Mouse (Mus musculus) forebrain, embryonic 14.5 days (tissue): ENCODE data around the gene Acp1. TPM values are rescaled to one million over a fixed set of nuclear protein-coding genes. Genes with fewer than 3 reads are reported as not detected.

Experiments
- ATAC-seq: fragments of 200-750 bp; cut with Nextera tagmentation; 2 replicates; pipeline ENCODE4 v1.8.0; 2017; ENCODE audit warnings: mild to moderate bottlenecking, moderate library complexity
- DNase-seq: peaks from one replicate; pipeline ENCODE4 v3.0.0-alpha.2; 2015; ENCODE audit warnings: low spot score
- H3K27ac ChIP-seq: fragments of 300-500 bp; sonication (generic); 2 replicates; pipeline ENCODE4 v1.5.1; 2014; ENCODE audit warnings: low read depth, mild to moderate bottlenecking, control low read depth, low read length, moderate library complexity
- H3K27me3 ChIP-seq: fragments of 300-500 bp; sonication (generic); replicated peaks from 2 replicates; pipeline ENCODE4 v1.6.1; 2014; ENCODE audit warnings: low read length, control low read depth, mixed read lengths; ENCODE audit not compliant: control insufficient read depth, insufficient read depth
- H3K36me3 ChIP-seq: fragments of 300-500 bp; sonication (generic); 2 replicates; pipeline ENCODE4 v1.6.1; 2014; ENCODE audit warnings: low read length, control low read depth; ENCODE audit not compliant: control insufficient read depth, insufficient read depth
- H3K4me1 ChIP-seq: fragments of 300-500 bp; sonication (generic); 2 replicates; pipeline ENCODE4 v1.6.1; 2014; ENCODE audit warnings: antibody characterized with exemption, low read length, control low read depth; ENCODE audit not compliant: control insufficient read depth, insufficient read depth
- H3K4me2 ChIP-seq: fragments of 300-500 bp; sonication (generic); 2 replicates; pipeline ENCODE4 v1.6.1; 2014; ENCODE audit warnings: mild to moderate bottlenecking, control low read depth, low read length
- H3K4me3 ChIP-seq: fragments of 300-500 bp; sonication (generic); 2 replicates; pipeline ENCODE4 v1.5.1; 2014; ENCODE audit warnings: low read depth, low read length, control low read depth
- H3K9ac ChIP-seq: fragments of 300-500 bp; sonication (generic); 2 replicates; pipeline ENCODE4 v1.6.1; 2014; ENCODE audit warnings: mild to moderate bottlenecking, low read length, control low read depth, moderate library complexity
- H3K9me3 ChIP-seq: fragments of 300-500 bp; sonication (generic); replicated peaks from 2 replicates; pipeline ENCODE4 v1.6.1; 2016; ENCODE audit warnings: low read length, control low read depth, mixed read lengths; ENCODE audit not compliant: control insufficient read depth
- WGBS: fragments of 180-500 bp; shearing (Covaris S2); extraction: QIAGEN DNeasy Blood & Tissue Kit; methylation state at CpG from one replicate; pipeline ENCODE4 v1.1.7; 2014; 5-methylcytosine and 5-hydroxymethylcytosine counted together
- polyA plus RNA-seq: library from polyadenylated mRNA; unstranded; fragments of >200 nt; fragmentation: Nextera tagmentation; extraction: Ambion mirVana; gene quantifications from 2 replicates; pipeline ENCODE4 v1.2.1, GENCODE M21; 2014

The Acp1 gene
- polyA plus RNA-seq, 1 experiment from 2014 or later: 178 TPM

DNA sequence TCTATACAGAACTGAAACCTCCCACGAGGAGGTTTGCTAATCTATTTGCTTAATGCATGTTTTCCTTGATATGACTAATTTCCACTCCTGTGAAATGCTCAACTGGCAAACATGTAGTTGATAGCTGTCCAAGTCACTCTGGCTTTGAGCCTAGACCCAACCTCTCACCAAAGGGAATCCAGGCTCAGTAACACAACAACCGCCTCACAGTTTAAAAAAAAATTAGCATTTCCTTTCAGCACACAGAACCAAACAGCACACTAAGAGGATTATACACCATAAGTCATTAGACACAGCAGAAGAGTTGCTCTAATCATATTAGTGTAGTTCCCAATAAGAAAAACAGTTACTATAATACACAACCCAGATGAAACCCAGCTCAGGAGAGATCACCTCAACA, 60.5 kb downstream of the Acp1 start:
- H3K9me3 ChIP-seq: no peaks in the 10 kb centered on the region
- no peak overlapping the region for H3K9ac ChIP-seq
- DNase-seq (peak; percentile 81), ATAC-seq (peak; percentile 55; the same call in 1 of the 2 replicates)
- no peaks in the 10 kb centered on the region for H3K27me3 ChIP-seq
- H3K4me1 ChIP-seq: no peaks in the 10 kb centered on the region
- no peak overlapping the region for H3K4me2 ChIP-seq
- H3K36me3 ChIP-seq: no peaks in the 10 kb centered on the region
- WGBS: 18% methylated on average over 2 of the region's 2 CpGs
- H3K27ac ChIP-seq: no peak overlapping the region
- no peak overlapping the region for H3K4me3 ChIP-seq

DNA sequence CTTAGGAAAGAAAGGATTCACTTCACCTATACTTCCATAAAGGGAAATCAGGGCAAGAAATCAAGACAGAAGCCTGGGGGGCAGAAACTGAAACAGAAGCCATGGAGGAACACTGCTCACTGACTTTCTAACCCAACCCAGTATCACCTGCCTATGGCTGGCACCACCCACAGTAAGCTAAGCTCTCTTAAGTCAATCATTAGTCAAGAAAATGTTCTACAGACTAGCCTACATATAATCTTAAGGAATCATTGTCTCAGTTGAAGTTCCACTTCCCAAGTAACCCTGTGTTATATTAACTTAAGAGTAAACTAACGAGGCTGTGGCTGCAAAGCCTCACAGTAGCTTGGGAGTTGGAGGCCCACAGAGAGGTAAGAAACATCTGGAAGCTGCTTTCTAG, 62.9 kb downstream of the Acp1 start:
- H3K4me2 ChIP-seq: no peak overlapping the region
- no peaks in the 10 kb centered on the region for H3K9me3 ChIP-seq
- H3K27ac ChIP-seq: no peak overlapping the region
- H3K27me3 ChIP-seq: no peaks in the 10 kb centered on the region
- H3K36me3 ChIP-seq: no peaks in the 10 kb centered on the region
- no peak for DNase-seq
- no peak overlapping the region for H3K4me3 ChIP-seq
- WGBS: 66% methylated on average over 1 of the region's 1 CpGs
- H3K9ac ChIP-seq: no peak overlapping the region
- ATAC-seq: no peak
- H3K4me1 ChIP-seq: no peaks in the 10 kb centered on the region

Other genes with a start within 250 kb of the Acp1 start
- gene Alkal2, start 27.3 kb downstream of the Acp1 start, polyA plus RNA-seq: 0.16 TPM in 1 of 2 replicates, not detected in the other
- gene Sh3yl1, start 79 bp upstream of the Acp1 start, polyA plus RNA-seq: 34.4 and 40.3 TPM in 2 replicates
- gene Fam110c, start 162.3 kb upstream of the Acp1 start, polyA plus RNA-seq: 0.06 TPM in 1 of 2 replicates, not detected in the other